Mouse (Mus musculus) midbrain, postnatal 0 days (tissue): ENCODE data around the gene Wfdc9. TPM values are rescaled to one million over a fixed set of nuclear protein-coding genes. Genes with fewer than 3 reads are reported as not detected.

Experiments
- ATAC-seq: fragments of 200-750 bp; cut with Nextera tagmentation; 2 replicates; pipeline ENCODE4 v1.8.0; 2017; ENCODE audit warnings: moderate number of reproducible peaks, mild to moderate bottlenecking, moderate TSS enrichment, moderate library complexity; ENCODE audit not compliant: low FRiP score
- DNase-seq: peaks from one replicate; pipeline ENCODE4 v3.0.0-alpha.2; 2015; ENCODE audit warnings: low spot score
- H3K27ac ChIP-seq: fragments of 300-500 bp; sonication (generic); 2 replicates; pipeline ENCODE4 v1.5.1; 2014; ENCODE audit warnings: low read depth, mild to moderate bottlenecking, low read length, mixed read lengths
- H3K27me3 ChIP-seq: fragments of 300-500 bp; sonication (generic); 2 replicates; pipeline ENCODE4 v1.6.1; 2014; ENCODE audit warnings: low read length, control low read depth, mixed read lengths; ENCODE audit not compliant: insufficient read depth
- H3K36me3 ChIP-seq: fragments of 300-500 bp; sonication (generic); 2 replicates; pipeline ENCODE4 v1.6.1; 2014; ENCODE audit warnings: low read length, control low read depth, mixed read lengths; ENCODE audit not compliant: insufficient read depth
- H3K4me1 ChIP-seq: fragments of 300-500 bp; sonication (generic); 2 replicates; pipeline ENCODE4 v1.6.1; 2014; ENCODE audit warnings: mild to moderate bottlenecking, control low read depth, antibody characterized with exemption, low read length, mixed read lengths; ENCODE audit not compliant: insufficient read depth
- H3K4me2 ChIP-seq: fragments of 300-500 bp; sonication (generic); 2 replicates; pipeline ENCODE4 v1.6.1; 2014; ENCODE audit warnings: low read depth, mild to moderate bottlenecking, low read length, mixed read lengths; ENCODE audit not compliant: poor library complexity, severe bottlenecking
- H3K4me3 ChIP-seq: fragments of 300-500 bp; sonication (generic); 2 replicates; pipeline ENCODE4 v1.5.1; 2014; ENCODE audit warnings: low read depth, mild to moderate bottlenecking, low read length, moderate library complexity
- H3K9ac ChIP-seq: fragments of 300-500 bp; sonication (generic); replicated peaks from 2 replicates; pipeline ENCODE4 v1.6.1; 2014; ENCODE audit warnings: mild to moderate bottlenecking, low read length, moderate library complexity, mixed read lengths; ENCODE audit not compliant: poor library complexity, severe bottlenecking
- H3K9me3 ChIP-seq: fragments of 300-500 bp; sonication (generic); 2 replicates; pipeline ENCODE4 v1.6.1; 2016; ENCODE audit warnings: low read length, control low read depth
- CTCF ChIP-seq: IDR thresholded peaks from 2 replicates; pipeline ENCODE4 v1.5.1; 2016; ENCODE audit warnings: antibody characterized with exemption, mild to moderate bottlenecking
- WGBS: fragments of 180-500 bp; shearing (Covaris S2); extraction: QIAGEN DNeasy Blood & Tissue Kit; methylation state at CpG from one replicate; pipeline ENCODE4 v1.1.7; 2014; 5-methylcytosine and 5-hydroxymethylcytosine counted together
- polyA plus RNA-seq: library from polyadenylated mRNA; unstranded; fragments of >200 nt; fragmentation: Nextera tagmentation; extraction: Ambion mirVana; gene quantifications from 2 replicates; pipeline ENCODE4 v1.2.1, GENCODE M21; 2015
- total RNA-seq: library from RNA; depleted of rRNA; stranded (reverse); fragments of >200 nt; gene quantifications from 2 replicates; pipeline ENCODE4 v1.2.3, GENCODE M21; 2014; rRNA removed

Gene Wfdc9
- total RNA-seq, result not detected in 2 replicates
- polyA plus RNA-seq, result not detected in 2 replicates

DNA sequence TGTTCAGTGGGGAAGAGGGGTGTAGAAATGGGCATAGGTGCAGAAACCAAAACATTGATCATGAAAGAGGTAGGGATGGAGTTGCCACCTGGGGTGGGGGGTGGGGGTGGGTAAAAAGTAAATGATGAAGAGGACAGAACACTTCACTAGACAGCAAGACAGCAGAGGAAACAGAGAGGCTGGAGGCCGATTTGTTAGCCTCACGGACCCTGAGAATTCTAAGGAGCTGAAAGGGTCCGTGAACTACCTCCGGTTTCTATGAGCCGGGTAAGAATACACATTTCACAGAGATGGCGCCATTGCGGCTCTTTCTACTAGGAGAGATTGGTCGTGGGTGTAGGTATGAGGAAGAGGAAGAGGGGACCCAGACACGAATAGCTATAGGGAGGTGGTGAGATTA, at the start of gene Wfdc9:
Gene Wfdc9, minus strand, starts transcription at position 101 of the 400 bp plus-strand sequence.
- no peak within 1 kb of the TSS for H3K4me3 ChIP-seq
- no peaks in the 10 kb centered on the region for H3K36me3 ChIP-seq
- no peaks in the 10 kb centered on the region for H3K9me3 ChIP-seq
- H3K9ac ChIP-seq, result no peak within 1 kb of the TSS
- no peak within 1 kb of the TSS for H3K4me2 ChIP-seq
- ATAC-seq (no peak), DNase-seq (no peak)
- H3K27ac ChIP-seq, result no peak within 1 kb of the TSS
- 82% methylated on average over 9 of the region's 9 CpGs for WGBS
- H3K4me1 ChIP-seq, result no peaks in the 10 kb centered on the region
- no peak for TF ChIP-seq CTCF
- no peaks in the 10 kb centered on the region for H3K27me3 ChIP-seq

DNA sequence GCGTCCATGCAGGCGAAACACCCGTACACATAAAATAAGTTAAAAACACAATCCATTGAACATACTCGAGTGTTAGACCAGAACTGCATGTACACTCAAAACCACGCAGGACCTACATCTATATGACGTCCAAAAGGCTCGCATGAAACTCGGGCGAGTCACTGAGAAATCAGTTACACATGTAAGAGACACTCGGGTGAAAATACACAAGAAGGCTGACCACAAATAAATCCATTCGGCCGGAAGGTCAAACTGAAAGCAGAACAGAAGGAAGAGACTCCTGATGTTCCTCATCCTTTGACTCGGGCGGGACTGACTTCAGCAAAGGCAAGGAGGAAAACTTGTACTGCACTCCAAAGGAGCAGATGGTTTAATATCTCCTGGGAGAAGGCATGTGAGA, 49.6 kb upstream of the Wfdc9 start:
- ATAC-seq (no peak), DNase-seq (no peak)
- no peak for TF ChIP-seq CTCF
- WGBS, result 92% methylated on average over 14 of the region's 14 CpGs
- H3K27me3 ChIP-seq, result no peaks in the 10 kb centered on the region
- H3K36me3 ChIP-seq, result no peaks in the 10 kb centered on the region
- no peak overlapping the region for H3K27ac ChIP-seq
- H3K4me3 ChIP-seq, result no peak overlapping the region
- H3K9me3 ChIP-seq, result no peaks in the 10 kb centered on the region
- H3K9ac ChIP-seq, result no peak overlapping the region
- no peaks in the 10 kb centered on the region for H3K4me1 ChIP-seq
- no peak overlapping the region for H3K4me2 ChIP-seq

DNA sequence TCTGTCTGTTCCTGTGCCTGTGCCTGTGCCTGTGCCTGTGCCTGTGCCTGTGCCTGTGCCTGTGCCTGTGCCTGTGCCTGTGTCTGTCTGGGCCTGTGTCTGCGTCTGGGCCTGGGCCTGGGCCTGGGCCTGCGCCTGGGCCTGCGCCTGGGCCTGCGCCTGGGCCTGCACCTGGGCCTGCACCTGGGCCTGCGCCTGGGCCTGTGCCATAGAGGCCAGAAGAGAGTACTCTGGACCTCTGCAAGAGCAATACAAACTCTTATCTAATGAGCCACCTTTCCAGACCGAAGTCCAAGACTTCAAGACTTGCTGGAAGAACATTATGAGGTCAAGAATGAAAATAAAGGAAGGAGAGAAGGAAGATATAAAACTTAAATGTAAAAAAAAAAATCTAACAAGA, 48.9 kb upstream of the Wfdc9 start:
- Histone ChIP-seq H3K4me1 (no peaks in the 10 kb centered on the region), H3K27me3 (no peaks in the 10 kb centered on the region), H3K9me3 (no peaks in the 10 kb centered on the region), H3K27ac (no peak overlapping the region), H3K4me3 (no peak overlapping the region), H3K36me3 (no peaks in the 10 kb centered on the region), H3K9ac (no peak overlapping the region), H3K4me2 (no peak overlapping the region)
- DNase-seq (no peak), ATAC-seq (no peak)
- 88% methylated on average over 6 of the region's 6 CpGs for WGBS
- no peak for TF ChIP-seq CTCF

DNA sequence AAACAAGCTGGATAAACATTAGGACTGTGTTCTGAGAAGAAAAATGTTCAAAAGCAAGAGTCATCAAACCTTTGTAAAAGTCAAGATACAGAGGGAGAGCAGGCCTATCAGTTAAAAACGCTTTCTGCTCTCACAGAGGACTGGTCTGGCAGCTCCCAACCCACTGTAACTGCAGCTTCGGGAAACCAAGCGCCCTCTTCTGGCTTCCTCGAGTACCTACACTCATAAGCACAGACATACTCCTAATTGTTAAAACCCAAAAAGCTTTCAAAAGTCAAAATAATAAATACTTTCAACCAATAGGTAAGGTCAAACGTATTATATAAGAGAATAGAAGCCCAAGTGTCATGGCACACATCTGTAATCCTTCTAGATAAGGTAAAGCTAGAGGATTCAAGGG, 47.9 kb upstream of the Wfdc9 start:
- TF ChIP-seq CTCF, result no peak
- H3K9ac ChIP-seq, result no peak overlapping the region
- H3K4me3 ChIP-seq, result no peak overlapping the region
- DNase-seq, result no peak
- H3K4me2 ChIP-seq, result no peak overlapping the region
- no peak for ATAC-seq
- no peaks in the 10 kb centered on the region for H3K4me1 ChIP-seq
- WGBS, result 81% methylated on average over 5 of the region's 5 CpGs
- H3K27me3 ChIP-seq, result no peaks in the 10 kb centered on the region
- no peaks in the 10 kb centered on the region for H3K9me3 ChIP-seq
- H3K36me3 ChIP-seq, result no peaks in the 10 kb centered on the region
- H3K27ac ChIP-seq, result no peak overlapping the region

DNA sequence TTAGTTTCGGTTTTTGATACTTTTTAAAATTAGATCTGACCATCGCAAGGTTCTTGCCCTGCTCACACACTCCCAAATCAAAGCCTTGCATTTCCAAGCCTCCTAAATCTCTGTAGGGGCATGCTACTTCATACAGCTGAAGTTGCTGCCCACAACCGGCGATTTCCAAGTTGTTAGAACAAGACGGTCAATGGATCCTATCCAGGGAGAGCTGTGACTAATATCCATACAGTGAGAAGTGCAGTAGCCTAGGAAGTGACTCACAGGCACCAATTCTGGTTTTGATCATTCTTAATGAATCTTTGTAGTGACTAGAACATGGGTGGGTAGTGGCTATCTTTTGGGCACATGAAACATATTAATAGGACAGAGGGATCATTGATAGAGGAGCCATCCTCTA, 45.4 kb upstream of the Wfdc9 start:
- TF ChIP-seq CTCF, result no peak
- DNase-seq (no peak), ATAC-seq (no peak)
- H3K27me3 ChIP-seq, result no peaks in the 10 kb centered on the region
- no peaks in the 10 kb centered on the region for H3K4me1 ChIP-seq
- no peak overlapping the region for H3K4me2 ChIP-seq
- H3K9ac ChIP-seq, result no peak overlapping the region
- 95% methylated on average over 5 of the region's 5 CpGs for WGBS
- no peak overlapping the region for H3K4me3 ChIP-seq
- H3K9me3 ChIP-seq, result no peaks in the 10 kb centered on the region
- no peak overlapping the region for H3K27ac ChIP-seq
- H3K36me3 ChIP-seq, result no peaks in the 10 kb centered on the region

DNA sequence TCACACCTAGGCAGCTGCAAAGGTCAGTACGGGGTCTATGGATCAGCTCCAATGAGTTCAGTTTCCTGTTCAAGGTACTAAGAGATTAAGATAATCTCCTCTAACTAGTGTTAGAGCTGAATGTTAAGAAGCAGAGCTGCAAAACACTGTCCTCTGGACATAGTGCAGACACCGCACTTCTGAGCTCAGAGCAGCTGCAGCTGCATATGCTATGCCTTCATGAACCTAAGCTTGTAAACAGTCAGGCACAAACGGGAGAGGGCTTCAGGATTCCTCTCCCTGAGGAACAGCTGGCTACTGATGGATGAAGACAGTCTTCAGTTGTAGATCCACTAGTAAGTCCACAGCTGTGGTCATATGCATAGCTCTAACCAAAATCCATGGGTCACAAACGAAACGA, 44.6 kb upstream of the Wfdc9 start:
- 80% methylated on average over 5 of the region's 5 CpGs for WGBS
- no peaks in the 10 kb centered on the region for H3K9me3 ChIP-seq
- H3K4me2 ChIP-seq, result no peak overlapping the region
- TF ChIP-seq CTCF, result no peak
- H3K4me3 ChIP-seq, result no peak overlapping the region
- H3K9ac ChIP-seq, result no peak overlapping the region
- DNase-seq (no peak), ATAC-seq (no peak)
- H3K36me3 ChIP-seq, result no peaks in the 10 kb centered on the region
- H3K27ac ChIP-seq, result no peak overlapping the region
- H3K27me3 ChIP-seq, result no peaks in the 10 kb centered on the region
- H3K4me1 ChIP-seq, result no peaks in the 10 kb centered on the region
